Mouse (Mus musculus) lung, postnatal 36 days (tissue): ENCODE data around the gene Gad1.

ENCODE experiments used
- DNase-seq: peaks from one replicate; pipeline ENCODE4 v3.0.0; 2022; ENCODE audit warnings: mixed read lengths

Gene Gad1

DNA sequence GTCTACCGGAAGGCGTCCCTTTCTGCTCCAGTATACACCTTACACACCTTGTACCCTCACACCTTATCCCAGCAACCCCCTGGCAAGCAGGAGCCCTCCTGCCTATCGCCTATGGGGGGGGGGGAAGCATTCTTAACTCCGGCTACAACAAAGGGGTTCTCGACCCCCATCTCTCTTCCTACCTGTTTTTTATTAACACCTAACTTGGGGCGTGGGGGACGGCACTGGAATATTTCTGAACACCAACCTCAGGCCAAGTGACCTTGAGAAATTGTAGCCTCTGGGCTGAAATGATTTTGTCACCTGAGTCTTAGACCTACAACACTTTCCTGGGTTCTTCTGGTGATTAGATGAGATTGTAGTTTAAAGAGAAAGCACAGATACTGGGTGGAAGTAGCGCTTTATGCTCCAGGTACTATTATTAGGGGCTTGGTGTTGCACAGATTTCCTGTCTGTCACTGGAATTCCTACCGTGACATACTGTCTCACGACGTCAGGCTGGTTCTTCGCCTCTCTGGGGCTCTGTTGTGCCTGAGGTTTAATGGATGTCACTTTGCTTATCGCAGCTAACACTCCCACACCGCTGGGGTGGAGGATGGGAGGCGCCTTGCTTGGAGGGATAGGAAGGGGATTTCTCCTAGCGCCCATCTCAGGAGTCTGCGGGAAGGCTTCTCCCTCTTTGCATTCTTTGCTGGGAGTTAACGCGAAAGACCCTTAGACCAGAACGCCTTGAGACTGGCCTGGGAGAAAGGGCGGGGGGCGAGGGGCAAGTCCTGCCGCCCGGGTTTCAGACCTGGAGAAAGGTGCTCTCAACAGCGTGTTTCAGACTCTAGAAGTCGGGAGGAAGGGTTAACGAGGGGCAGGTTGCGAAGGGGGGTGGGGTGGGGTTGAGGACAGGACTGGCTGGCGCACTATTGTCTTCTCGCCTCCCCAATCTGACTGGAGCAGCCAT lies 13.1 kb downstream of the Gad1 start:
- no peak for DNase-seq

DNA sequence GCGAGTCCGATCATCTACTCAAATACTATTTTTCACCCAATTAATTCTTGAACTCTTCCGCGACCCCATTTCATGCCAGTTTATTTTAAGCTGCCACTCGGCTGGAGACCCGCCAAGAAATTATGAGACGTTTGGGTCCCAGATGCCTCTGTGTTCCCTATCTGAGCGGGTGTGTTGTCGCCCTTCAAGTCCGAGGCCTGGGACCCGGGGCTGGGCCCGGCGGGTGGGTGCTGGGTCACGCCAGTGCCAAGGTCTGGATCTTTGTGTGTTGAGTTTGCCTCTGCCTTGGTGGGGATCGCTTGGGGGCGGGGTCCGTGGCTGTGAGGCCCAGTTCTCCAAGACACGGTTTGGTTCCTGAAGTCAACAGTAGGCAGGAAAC lies 13.7 kb downstream of the Gad1 start:
- DNase-seq: no peak

DNA sequence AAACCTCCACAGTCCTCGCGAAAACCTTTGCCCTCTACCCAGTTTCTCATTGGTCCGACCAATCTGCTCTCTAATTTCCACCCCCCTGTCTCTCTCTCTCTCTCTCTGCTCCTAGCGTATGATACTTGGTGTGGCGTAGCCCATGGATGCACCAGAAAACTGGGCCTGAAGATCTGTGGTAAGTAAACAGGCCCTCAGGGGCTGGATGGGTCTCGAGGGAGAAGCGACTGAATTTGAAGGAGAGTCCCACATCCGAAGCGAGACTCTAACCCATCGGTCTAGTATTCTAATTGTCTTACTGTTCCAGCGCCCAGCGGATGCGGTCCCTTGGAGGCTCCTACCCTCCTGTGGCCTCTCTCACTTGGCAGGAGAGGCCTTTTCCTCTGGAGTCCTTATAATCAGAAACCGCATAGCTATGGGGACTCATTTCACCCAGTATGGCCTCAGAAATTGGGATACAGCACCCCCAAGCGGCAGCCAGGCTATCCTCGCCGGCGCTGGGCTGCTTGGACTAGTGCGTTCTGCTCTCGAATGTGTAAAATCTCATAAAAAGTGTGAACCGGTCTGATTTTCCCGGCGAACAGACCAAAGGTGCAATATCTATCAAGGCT lies 14.3 kb downstream of the Gad1 start:
- peak; percentile 40 for DNase-seq

DNA sequence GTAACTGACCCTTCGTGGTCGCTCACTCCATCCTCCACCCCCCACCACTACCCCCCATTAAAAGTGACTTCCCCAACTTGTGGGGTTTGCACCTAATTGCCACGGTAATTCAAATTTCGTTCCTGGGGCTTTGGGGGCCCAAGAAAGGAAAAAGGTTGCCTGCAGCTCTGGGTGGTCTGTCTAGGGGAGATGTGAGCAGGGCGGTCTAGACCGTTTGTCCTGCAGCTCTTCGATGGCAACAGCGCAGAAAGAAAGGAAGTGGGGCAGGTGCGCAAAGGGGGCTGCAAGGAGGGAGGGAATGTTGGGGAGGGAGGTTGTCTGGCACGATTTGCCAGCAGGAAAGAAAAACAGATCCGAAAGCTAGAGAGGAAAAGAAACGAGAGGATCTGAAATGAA lies 14.8 kb downstream of the Gad1 start:
- DNase-seq: no peak

DNA sequence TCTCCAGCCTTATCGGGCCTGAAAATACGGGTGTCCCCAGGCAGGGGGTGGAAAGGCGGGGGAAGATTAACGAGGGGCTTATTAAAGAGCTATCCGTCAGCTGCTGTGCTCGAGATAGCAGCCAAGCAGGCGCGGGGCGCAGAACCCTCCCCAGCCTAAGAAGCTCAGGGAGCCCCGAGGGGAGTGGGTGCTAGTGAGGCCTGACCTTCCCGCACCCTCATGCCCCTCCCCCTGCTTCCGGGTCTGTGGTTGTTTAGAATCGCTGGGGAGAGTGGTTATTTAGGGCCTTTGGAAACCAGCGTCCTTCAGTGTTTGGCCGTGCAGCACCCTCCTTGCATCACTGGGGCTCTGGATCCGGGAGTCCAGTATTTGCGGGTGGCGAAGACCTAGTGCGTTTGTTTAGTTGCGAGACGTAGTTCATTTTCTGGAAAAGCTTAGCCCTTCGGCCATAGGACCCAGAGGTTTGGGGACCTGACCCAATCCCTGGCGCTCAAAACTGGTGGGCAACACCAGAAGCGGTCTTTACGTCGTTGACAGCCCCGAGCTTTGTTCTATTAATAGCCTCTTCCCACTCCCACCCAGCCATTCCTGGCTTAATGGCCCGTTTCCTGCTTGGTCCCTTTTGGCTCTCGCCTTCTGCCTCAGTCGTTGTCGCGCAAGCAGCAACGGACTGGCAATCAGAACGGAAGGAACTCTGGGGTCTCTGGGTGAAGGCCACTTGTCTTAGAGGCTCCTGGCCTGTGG lies 15.5 kb downstream of the Gad1 start:
- no peak for DNase-seq

DNA sequence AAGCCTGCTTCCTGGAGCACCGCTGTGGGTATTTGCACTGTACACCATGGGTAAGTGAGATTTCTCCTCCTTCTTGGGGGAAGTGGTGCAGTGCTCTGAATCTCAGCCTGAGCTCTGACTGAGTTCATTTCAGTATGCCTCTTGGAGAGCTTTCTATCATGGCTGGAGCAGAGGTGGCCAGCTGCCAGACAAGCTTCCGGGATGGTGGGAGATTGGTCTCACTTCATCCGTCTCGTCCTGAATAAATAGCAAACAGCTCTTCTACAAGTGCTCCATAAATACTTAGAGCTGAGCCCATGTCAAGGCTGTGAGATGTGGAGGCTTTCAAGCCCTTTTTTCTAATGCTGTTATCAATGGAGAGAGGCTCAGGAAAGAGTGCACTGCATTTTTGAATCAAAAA lies 18.8 kb downstream of the Gad1 start:
- DNase-seq: no peak

DNA sequence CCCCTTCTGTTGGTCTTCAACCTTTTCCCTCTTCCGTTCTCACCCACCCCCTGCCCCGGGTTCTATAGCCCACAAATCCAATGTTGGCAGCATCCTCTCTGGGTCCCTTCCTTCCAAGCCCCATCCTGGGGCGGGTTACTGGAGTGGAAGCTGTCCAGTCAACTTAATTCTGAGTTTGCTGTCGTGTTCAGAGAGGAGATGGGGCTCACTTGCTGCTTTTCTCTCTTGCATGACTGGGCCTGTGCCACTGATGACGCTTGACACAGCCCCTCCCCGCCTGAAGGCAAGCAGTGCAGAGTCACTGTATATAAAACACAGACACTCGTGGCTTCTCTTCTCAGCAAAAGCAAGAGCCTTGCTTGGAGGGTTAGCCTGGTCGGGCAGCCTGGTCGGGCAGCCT lies 19.4 kb downstream of the Gad1 start:
- DNase-seq: no peak

DNA sequence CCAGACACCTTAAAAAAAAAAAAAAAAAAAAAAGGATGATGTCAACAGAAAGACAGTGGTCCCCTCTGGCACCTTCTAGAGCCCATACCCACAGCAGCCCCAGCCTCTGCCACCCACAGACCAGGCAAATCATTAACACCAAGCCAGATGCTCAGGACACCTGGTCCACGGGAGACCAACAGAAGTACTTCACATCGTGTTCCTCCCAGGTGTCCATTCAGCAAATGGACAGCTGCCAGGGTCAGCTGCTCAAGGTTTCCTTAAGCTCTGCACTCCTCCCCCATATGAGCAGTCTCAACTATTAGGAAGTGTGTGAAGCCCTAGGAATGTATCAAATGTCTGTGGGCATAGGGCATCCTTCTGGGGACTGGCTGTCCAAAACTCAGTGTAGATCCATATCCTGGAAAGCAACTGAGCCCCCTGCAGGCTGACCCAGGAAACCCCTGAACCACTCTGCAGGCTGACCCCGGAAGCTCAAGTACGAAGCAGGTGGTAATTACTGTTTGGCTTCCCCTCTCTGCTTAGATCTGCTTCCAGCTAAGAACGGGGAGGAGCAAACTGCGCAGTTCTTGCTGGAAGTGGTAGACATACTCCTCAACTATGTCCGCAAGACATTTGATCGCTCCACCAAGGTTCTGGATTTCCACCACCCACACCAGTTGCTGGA lies 20.8 kb downstream of the Gad1 start:
- no peak for DNase-seq

DNA sequence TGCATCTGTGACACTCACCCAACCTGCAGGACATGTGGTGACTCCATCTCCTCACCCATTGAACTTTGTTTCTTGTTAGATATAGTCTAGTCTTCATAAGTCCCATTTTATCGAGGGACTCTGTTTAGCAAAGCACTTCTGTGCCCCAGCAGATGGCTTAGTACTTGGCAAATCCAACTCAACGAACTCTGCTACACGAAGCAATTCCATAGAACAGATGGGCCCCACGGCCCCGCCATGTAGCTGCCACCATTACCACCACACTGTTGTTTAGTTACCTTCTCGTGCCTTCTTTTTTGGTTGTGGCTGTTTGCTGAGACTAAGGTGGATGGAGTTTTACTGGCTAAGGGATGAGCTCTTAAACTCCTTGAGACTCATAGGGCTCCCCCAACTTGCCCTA lies 35.3 kb downstream of the Gad1 start:
- no peak for DNase-seq

DNA sequence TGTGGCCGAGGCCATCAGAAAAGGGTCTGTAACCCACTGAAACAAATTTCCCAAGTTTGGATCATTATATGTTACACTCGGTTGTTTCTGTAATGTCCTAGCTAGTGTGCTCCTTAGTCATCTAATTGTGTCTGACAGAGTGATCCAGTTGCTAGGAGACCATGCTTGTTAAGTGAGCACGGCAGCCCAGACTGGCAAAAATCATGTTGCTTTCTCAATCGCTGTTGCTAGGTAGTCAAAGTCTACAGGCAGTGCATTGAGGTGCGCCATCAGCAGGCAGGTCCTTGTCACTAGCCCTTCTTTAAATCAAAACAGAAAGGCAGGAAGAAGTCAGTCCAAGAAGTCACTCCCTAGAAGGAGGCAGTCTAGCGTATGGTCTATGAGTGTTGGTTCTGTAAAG lies 39.6 kb downstream of the Gad1 start:
- no peak for DNase-seq

DNA sequence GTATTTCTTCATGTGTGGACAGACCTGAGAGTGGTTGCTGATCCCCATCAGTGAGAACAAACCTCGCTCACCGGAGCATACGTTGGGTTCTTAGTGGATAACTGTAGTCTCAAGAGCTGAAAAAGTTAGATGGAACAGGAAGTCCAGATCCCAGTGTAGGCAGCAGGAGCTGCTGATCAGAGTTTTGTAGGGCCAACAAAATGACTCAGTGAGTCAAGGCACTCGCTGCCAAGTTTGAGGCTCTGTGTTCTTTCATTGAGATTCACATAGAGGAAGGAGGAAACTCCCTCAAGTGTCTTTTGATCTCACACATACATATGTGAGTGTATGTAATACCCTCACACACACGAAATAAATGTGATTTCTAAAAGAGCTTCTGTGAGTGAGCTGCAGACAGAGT lies 40.8 kb downstream of the Gad1 start:
- DNase-seq: no peak

DNA sequence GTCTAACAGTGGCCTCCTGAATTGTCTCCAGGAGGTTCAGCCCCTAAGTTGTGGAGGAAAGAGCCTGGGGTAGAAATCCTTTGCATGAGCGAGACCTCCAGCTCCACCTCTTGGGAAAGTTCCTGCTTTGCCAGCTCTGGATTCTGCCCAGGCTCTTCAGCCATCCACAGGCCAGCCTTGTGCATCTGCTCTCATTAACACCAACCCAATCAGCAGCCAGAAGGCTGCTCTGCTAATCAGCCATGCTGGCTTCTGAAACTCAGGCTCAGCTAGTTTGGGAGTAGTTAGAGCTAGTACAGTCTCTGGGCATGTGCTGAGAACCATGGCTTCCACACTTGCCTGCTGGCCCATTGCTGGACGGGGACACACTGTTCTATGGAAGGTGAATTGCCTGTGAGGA lies 43.0 kb downstream of the Gad1 start:
- no peak for DNase-seq

DNA sequence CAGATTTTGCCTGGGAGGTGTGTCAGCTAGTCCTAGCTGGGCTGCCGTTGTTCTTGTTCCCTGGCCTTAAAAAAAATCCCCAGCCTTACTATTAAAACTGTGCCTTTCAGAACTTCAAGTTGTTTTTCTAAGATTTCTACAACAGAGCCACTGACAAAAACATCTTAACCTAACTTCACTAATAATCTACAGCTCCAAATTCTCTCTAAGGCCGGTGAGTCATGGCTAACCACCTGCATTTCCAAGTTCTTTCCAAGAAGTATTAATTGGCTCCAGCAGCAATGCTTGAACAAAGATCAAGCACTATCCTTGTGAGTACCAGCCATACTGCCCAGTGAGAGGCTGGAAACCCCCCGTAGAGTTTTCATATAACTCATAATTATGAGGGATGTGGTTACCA lies 56.9 kb downstream of the Gad1 start:
- DNase-seq: no peak

DNA sequence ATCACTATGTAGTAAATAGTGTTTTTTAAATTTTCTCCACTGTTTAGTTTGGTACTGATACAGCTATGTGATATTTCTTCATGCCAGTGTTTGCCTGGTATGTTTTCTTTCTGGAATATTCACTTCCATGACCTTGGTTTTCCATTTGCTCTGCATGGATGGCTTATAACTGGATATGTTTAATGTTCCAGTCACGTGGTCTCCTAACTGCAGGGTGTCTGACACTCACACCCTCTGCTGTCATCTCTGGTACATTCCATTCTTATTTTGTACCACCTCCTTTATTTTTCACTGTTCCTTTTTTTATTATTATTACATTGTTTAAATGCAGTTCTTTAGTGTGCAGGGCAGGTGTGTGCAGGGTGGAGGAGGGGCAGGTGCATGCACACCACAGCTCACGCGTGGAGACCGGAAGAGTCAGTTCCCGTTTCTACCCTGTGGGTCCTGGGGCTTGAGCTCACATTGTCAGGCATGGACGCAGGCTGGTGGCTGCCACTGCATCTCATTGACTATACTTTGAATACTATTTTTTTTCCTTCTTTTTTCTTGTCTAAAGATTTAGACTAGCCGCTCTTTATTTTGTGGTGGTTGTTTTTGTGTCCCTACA lies 62.0 kb downstream of the Gad1 start:
- DNase-seq: peak; percentile 21

DNA sequence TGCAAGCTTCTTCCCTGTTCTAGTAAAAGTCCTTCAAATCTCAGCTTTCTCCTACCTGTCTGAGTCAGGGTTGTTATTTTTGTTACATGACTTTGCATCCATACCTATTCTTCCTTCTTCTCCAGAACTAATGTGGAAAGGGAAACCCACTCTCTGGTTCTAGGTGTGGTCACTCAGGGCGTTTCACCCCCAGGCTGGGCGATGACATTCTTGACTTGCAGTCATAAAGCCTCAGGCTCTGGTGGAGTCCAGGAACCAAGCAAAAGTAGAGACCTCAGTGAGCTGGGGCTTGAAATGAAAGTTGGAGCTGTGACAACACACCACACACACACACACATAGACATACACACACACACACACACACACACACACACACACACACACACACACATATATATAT lies 63.2 kb downstream of the Gad1 start:
- no peak for DNase-seq

DNA sequence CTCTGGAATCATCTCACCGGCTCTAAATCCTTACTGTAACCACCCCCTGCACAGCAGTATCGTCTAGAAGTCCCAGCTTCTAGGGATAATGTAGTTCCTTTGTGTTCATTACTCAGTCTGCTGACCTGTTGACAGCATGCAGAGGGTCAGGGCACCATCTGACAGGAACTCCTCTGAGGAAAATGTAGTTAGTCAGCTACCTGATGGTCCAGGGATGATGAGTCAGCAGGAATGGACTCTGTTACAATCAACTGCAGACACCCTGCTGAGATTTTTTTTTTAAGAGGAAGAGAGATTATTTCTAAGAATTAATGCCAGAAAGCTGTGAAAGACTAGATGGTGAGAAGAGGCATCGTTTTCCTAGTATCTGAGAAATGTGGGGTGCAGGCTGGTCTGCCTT lies 63.7 kb downstream of the Gad1 start:
- DNase-seq: no peak

DNA sequence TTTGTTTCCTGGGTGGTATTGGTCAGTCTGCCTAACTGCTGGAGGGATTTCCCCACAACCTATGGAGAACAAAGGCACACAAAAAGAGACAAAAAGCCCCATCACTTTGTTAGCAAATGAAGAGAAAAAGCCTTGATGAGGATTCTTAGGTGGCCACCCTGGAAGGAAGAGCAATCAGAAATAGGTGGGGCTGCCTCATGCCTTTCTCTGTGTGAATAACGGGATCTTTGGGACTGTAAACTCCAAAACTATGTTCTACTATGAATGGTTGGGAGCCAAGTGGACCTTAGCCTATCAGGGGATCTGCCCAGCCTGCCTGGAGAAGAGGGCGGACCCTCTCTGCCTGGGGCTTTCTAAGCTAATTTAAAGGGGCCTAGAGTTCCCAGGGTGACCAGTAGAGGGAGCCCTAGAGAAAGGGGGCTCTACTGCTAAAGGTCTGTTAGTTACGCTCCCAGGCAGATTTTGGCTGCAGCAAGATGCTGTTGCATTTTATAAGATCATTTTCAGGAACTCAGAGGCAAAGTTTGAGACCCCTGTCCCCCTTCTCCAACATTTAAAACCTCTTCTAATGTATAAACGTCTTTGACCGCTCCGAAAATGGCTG lies 66.5 kb downstream of the Gad1 start:
- no peak for DNase-seq

DNA sequence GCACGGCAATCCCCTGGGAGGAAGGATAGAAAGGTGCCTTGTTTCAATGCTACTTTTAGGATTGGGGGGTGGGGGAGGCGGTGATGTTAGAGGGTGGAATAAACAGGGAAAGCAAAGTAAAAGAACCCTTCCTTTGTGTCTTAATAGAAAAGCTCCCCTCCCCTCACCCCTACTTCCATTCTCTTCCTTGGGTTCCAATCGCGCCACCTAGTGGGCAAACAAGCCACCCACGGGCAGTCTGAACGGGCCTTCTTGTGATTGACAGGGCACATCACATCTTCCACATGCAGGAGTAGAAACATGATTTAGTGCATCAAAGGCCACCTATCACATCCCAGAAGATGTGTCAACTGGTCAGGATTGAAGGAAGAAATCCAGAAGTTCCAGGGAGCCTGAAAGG lies 67.4 kb downstream of the Gad1 start:
- peak; percentile 66 for DNase-seq

DNA sequence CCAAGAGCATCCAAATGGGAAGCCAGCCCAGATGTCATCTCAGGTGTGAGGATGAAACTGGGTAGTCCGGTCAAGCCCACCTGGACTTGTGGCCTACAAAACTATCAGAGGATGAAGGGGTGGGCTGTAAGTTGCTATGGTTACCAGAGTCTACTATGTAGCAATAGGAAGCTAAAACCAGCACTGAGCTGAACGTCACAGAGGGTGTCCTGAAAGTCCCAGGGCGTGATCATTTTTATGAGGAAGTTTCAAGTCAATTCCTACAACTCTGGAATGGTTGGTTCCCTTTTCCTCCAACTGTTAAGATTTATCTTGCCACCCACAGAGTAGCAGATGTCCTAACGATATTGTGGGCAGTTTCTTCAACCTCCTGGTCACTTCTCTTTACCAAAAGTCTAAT lies 69.4 kb downstream of the Gad1 start:
- DNase-seq: no peak

DNA sequence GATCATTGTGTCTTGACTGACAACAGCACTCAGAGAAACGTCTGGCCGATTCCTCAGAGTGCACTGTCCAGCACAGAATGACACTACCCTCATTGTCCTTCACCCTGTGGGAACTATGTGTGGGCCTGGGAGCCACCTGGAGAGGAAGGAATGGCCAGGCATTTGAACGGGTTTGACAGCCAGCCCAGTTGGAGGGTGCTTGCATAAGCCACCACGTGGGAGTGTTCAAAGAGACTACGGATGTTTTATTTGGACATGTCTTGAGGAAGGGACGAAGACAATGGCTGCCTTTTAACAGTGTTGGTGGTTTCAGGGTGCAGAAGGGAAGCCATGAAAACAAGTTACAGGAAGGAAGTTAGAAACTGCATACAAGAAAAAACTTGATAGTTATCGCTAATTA lies 72.9 kb downstream of the Gad1 start:
- DNase-seq: no peak

DNA sequence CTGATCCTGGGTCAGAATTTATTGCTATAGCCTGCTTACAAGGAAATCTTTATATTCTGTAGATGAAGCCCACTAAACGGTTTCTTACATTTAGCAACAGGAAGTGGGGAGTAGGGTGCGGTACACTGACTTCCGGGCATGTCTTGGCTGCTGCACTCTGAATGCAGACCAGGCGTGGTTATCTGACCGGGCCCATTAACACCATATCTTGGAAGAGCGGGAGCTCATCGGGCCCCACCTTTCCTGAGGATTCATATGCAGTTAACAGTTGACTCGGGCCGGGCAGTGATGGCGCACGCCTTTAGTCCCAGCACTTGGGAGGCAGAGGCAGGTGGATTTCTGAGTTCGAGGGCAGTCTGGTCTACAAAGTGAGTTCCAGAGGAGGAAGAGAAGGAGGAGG lies 75.5 kb downstream of the Gad1 start:
- no peak for DNase-seq

DNA sequence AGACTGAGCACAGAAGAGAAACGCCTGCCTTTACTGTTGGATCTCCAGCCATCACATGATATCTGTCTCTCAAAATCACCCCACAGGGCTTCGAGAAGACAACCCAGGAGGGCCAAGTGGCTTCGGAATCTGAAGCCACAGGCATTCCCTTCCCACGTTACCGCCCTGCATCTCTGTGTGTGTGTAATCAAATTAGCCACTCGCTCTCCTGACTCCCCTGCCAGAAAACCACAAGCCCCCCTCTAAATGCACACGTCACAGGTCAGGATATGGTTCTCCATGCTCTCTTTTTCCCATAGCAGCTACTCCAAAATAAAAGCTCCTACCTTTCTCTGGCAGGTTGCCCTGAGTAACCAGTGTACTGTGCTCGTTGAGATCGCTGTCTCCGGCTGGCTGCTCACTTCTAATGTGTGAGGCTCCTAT lies 76.5 kb downstream of the Gad1 start:
- DNase-seq: peak; percentile 35
